In genomic region chr10:82859533-82859915, GRCm38 (mm10) we compare ENCODE assay signal across 8 mouse cellular contexts. TPM values are rescaled to one million over a fixed set of nuclear protein-coding genes. Genes with fewer than 3 reads are reported as not detected.
DNase-seq lines count a peak whose midpoint lies in the region; ATAC-seq and TF ChIP-seq lines count a peak whose summit lies in the region.

No protein-coding gene starts in this region.

- DNase-seq in layer of hippocampus, adult 2 months (ENCODE audit: low spot score in 2 of 2), result no peak
- DNase-seq in layer of hippocampus, adult 9-11 months, result no peak
- peak; percentile 58 for DNase-seq in adrenal gland, adult 2 months
- DNase-seq in heart, postnatal 10 days, result peak; percentile 61 to 64
- peak; percentile 64 for DNase-seq in limb, embryonic 10.5 days (ENCODE audit: low spot score)
- DNase-seq in midbrain, embryonic 10.5 days (ENCODE audit: low spot score), result peak; percentile 58
- DNase-seq in thymus, postnatal 0 days (ENCODE audit: low spot score), result peak; percentile 42

- ATAC-seq in embryonic facial prominence, embryonic 13.5 days (ENCODE audit: insufficient number of reproducible peaks, insufficient read depth, low FRiP score, low TSS enrichment, low read depth), result peak; percentile 59; the same call in 1 of the 2 replicates

- TF ChIP-seq CTCF in layer of hippocampus, adult 2 months (conservative IDR thresholded peaks at IDR 0.05), result peak; percentile 53

- no peaks in the 10 kb centered on the region for H3K27me3 ChIP-seq in embryonic facial prominence, embryonic 13.5 days
- no peaks in the 10 kb centered on the region for H3K27me3 ChIP-seq in limb, embryonic 10.5 days (ENCODE audit: low read depth, poor library complexity, severe bottlenecking)
- H3K27me3 ChIP-seq in midbrain, embryonic 10.5 days (ENCODE audit: low read depth, poor library complexity, severe bottlenecking), result peaks cover 10% of the 10 kb centered on the region; the same call in 1 of the 2 replicates

- peak overlapping the region; percentile 90 for H3K4me3 ChIP-seq in layer of hippocampus, adult 2 months
- peak overlapping the region; percentile 79 for H3K4me3 ChIP-seq in embryonic facial prominence, embryonic 13.5 days
- peak overlapping the region; percentile 68 for H3K4me3 ChIP-seq in limb, embryonic 10.5 days
- peak overlapping the region; percentile 74 for H3K4me3 ChIP-seq in midbrain, embryonic 10.5 days

- H3K4me1 ChIP-seq in embryonic facial prominence, embryonic 13.5 days, result peaks cover 34% of the 10 kb centered on the region
- H3K4me1 ChIP-seq in limb, embryonic 10.5 days, result peaks cover 41% of the 10 kb centered on the region
- peaks cover 50% of the 10 kb centered on the region for H3K4me1 ChIP-seq in midbrain, embryonic 10.5 days

- peak overlapping the region; percentile 93 for H3K9ac ChIP-seq in embryonic facial prominence, embryonic 13.5 days

- under 1% methylated on average over 8 of the region's 8 CpGs for WGBS in embryonic facial prominence, embryonic 13.5 days
- 0% methylated on average over 8 of the region's 8 CpGs for WGBS in limb, embryonic 10.5 days
- under 1% methylated on average over 8 of the region's 8 CpGs for WGBS in midbrain, embryonic 10.5 days

- H3K27ac ChIP-seq in layer of hippocampus, adult 2 months, result peak overlapping the region; percentile 90
- H3K27ac ChIP-seq in embryonic facial prominence, embryonic 13.5 days, result peak overlapping the region; percentile 96
- H3K27ac ChIP-seq in limb, embryonic 10.5 days, result peak overlapping the region; percentile 98
- peak overlapping the region; percentile 98 for H3K27ac ChIP-seq in midbrain, embryonic 10.5 days (replicated peaks)

- H3K4me2 ChIP-seq in embryonic facial prominence, embryonic 13.5 days, result peak overlapping the region; percentile 77

- H3K36me3 ChIP-seq in embryonic facial prominence, embryonic 13.5 days, result peaks cover 9% of the 10 kb centered on the region
- H3K36me3 ChIP-seq in limb, embryonic 10.5 days, result peaks cover 28% of the 10 kb centered on the region
- H3K36me3 ChIP-seq in midbrain, embryonic 10.5 days, result peaks cover 26% of the 10 kb centered on the region

- intact Hi-C loops in heart, postnatal 10 days (cut with DNase I), result loop anchor here (2.0 kb wide), 1 partner anchor 41 kb away; no protein-coding TSS in a partner anchor

- no peaks in the 10 kb centered on the region for H3K9me3 ChIP-seq in embryonic facial prominence, embryonic 13.5 days
- no peaks in the 10 kb centered on the region for H3K9me3 ChIP-seq in limb, embryonic 10.5 days (replicated peaks)
- H3K9me3 ChIP-seq in midbrain, embryonic 10.5 days (replicated peaks), result no peaks in the 10 kb centered on the region

RNA-seq across cellular contexts. Expression of gene Eid3, which starts 6.9 kb away (rescaled TPM):
- 1 to 10 TPM; 2.7 TPM for total RNA-seq in layer of hippocampus, adult 2 months (2021)
- total RNA-seq in adrenal gland, adult 2 months (2021), result 1 to 10 TPM in 1 of 2 experiments, under 1 TPM in 1; 0.97 to 3.0 TPM
- 0.07 and 0.13 TPM in 2 replicates for polyA plus RNA-seq in adrenal gland, adult 2 months (2012; rRNA removed)
- 0.33 and 0.67 TPM in 2 replicates for polyA plus RNA-seq in embryonic facial prominence, embryonic 13.5 days (2015; fragmentation: Nextera tagmentation; extraction: Ambion mirVana)
- 1 to 10 TPM in 1 of 2 experiments, under 1 TPM in 1; 0.60 to 1.8 TPM for total RNA-seq in heart, postnatal 10 days (2021)
- polyA plus RNA-seq in limb, embryonic 10.5 days (2016; fragmentation: Nextera tagmentation; extraction: Ambion mirVana), result 0.56 and 0.63 TPM in 2 replicates
- polyA plus RNA-seq in midbrain, embryonic 10.5 days (2016; fragmentation: Nextera tagmentation; extraction: Ambion mirVana), result 0.15 and 0.20 TPM in 2 replicates
- 0.19 and 0.27 TPM in 2 replicates for polyA plus RNA-seq in thymus, postnatal 0 days (2015; fragmentation: Nextera tagmentation; extraction: Ambion mirVana)

RNA-seq across cellular contexts. Expression of gene Txnrd1, which starts 25.8 kb away (rescaled TPM):
- 10 to 100 TPM; 53.1 to 54.0 TPM for total RNA-seq in layer of hippocampus, adult 2 months (2021)
- 100 to 1,000 TPM in 1 of 2 experiments, 10 to 100 TPM in 1; 88.6 to 113 TPM for total RNA-seq in adrenal gland, adult 2 months (2021)
- polyA plus RNA-seq in adrenal gland, adult 2 months (2012; rRNA removed), result 27.3 and 34.4 TPM in 2 replicates
- 99.4 and 99.8 TPM in 2 replicates for polyA plus RNA-seq in embryonic facial prominence, embryonic 13.5 days (2015; fragmentation: Nextera tagmentation; extraction: Ambion mirVana)
- 10 to 100 TPM; 51.2 TPM for total RNA-seq in heart, postnatal 10 days (2021)
- polyA plus RNA-seq in limb, embryonic 10.5 days (2016; fragmentation: Nextera tagmentation; extraction: Ambion mirVana), result 168 and 183 TPM in 2 replicates
- 163 and 169 TPM in 2 replicates for polyA plus RNA-seq in midbrain, embryonic 10.5 days (2016; fragmentation: Nextera tagmentation; extraction: Ambion mirVana)
- 58.5 and 61.6 TPM in 2 replicates for polyA plus RNA-seq in thymus, postnatal 0 days (2015; fragmentation: Nextera tagmentation; extraction: Ambion mirVana)

Comparison
In these comparisons a context has a peak if more than half of its experiments do, and no peak if none do; other contexts are left out.
1. DNase-seq: peak in adrenal gland, adult 2 months (single experiment), heart, postnatal 10 days (2 of 2), limb, embryonic 10.5 days (single experiment), midbrain, embryonic 10.5 days (single experiment) and thymus, postnatal 0 days (single experiment); none in layer of hippocampus, adult 2 months (0 of 2) and layer of hippocampus, adult 9-11 months (single experiment).
2. Peak in every context shown above with its lines, with median percentiles within 50 percentile points of each other: H3K27ac ChIP-seq and H3K4me3 ChIP-seq.